8 mouse cellular contexts compared by ENCODE assay signal in the genomic region with DNA sequence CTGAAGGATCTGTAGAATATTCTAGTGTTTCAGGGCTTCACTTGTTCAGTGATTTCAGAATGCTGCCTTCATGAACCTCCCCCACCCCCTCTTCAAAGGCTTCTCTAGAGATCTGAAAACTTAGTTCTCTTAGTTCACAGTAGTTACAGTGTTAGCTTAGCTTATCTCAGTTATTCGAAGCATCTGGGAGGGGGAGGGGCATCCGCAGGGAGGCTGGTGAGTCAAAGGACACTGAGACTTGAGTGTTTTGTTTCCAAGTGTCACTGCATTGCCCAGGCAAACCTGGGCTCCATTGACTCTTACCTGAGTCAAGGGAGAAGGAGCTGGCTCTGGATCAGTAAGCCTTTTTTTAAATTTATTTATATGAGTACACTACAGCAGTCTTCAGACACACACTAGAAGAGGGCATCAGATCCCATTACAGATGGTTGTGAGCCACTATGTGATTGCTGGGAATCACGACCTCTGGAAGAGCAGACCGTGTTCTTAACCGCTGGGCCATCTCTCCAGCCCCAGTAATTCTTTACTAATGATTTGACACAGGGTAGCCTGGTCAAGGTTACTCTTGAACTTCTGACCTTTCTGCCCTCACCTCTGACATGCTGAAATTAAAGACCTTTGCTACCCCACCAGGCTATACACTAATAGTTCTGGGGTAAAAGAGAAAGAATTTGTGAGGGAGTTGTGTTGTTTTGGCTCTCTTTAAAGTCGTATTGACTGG. TPM values are rescaled to one million over a fixed set of nuclear protein-coding genes. Genes with fewer than 3 reads are reported as not detected.
A peak's percentile ranks its signal among the peaks of the same experiment; 100 is the strongest.
DNase-seq lines count a peak whose midpoint lies in the region; ATAC-seq lines count a peak whose summit lies in the region.

No protein-coding gene starts in this region.

- no peaks in the 10 kb centered on the region for H3K27me3 ChIP-seq in limb, embryonic 15.5 days
- H3K27me3 ChIP-seq in limb, embryonic 10.5 days (ENCODE audit: low read depth, poor library complexity, severe bottlenecking), result no peaks in the 10 kb centered on the region
- no peaks in the 10 kb centered on the region for H3K27me3 ChIP-seq in intestine, embryonic 14.5 days (replicated peaks; ENCODE audit: control insufficient read depth, insufficient read depth, low read length)
- H3K27me3 ChIP-seq in hindbrain, embryonic 14.5 days (ENCODE audit: control insufficient read depth, insufficient read depth, low read length), result no peaks in the 10 kb centered on the region

- peaks cover 45% of the 10 kb centered on the region for H3K36me3 ChIP-seq in limb, embryonic 15.5 days
- H3K36me3 ChIP-seq in limb, embryonic 10.5 days, result peaks cover 83% of the 10 kb centered on the region
- peaks cover 38% of the 10 kb centered on the region for H3K36me3 ChIP-seq in intestine, embryonic 14.5 days (ENCODE audit: control insufficient read depth, insufficient read depth, low read length)
- peaks cover 47% of the 10 kb centered on the region for H3K36me3 ChIP-seq in hindbrain, embryonic 14.5 days (replicated peaks; ENCODE audit: control insufficient read depth, insufficient read depth)

- ATAC-seq in limb, embryonic 15.5 days (ENCODE audit: insufficient number of reproducible peaks, low FRiP score, low TSS enrichment, low read depth), result no peak
- ATAC-seq in intestine, embryonic 14.5 days (replicated peaks; ENCODE audit: low FRiP score, low TSS enrichment, low read depth), result peak; percentile 58
- no peak for ATAC-seq in hindbrain, embryonic 14.5 days (ENCODE audit: low FRiP score)

- intact Hi-C loops in left cerebral cortex, postnatal 10 days (cut with DNase I), result no loop called here

- no peak overlapping the region for H3K4me2 ChIP-seq in limb, embryonic 15.5 days
- no peak overlapping the region for H3K4me2 ChIP-seq in intestine, embryonic 14.5 days (ENCODE audit: low read length)
- no peak overlapping the region for H3K4me2 ChIP-seq in hindbrain, embryonic 14.5 days (replicated peaks)

- 36% methylated on average over 6 of the region's 6 CpGs for WGBS in limb, embryonic 15.5 days
- WGBS in limb, embryonic 10.5 days, result 34% methylated on average over 6 of the region's 6 CpGs
- 14% methylated on average over 6 of the region's 6 CpGs for WGBS in intestine, embryonic 14.5 days
- WGBS in hindbrain, embryonic 14.5 days, result 69% methylated on average over 6 of the region's 6 CpGs

- H3K27ac ChIP-seq in limb, embryonic 15.5 days, result 0 out of 2 replicates have a peak overlapping the region, but pooled peaks have one; percentile 86
- no peak overlapping the region for H3K27ac ChIP-seq in limb, embryonic 10.5 days
- H3K27ac ChIP-seq in brown adipose tissue, adult 24 weeks (replicated peaks; ENCODE audit: low read depth, low read length), result peak overlapping the region; percentile 61
- H3K27ac ChIP-seq in intestine, embryonic 14.5 days (ENCODE audit: low read depth), result 0 out of 2 replicates have a peak overlapping the region, but pooled peaks have one; percentile 80
- no peak overlapping the region for H3K27ac ChIP-seq in hindbrain, embryonic 14.5 days

- DNase-seq in limb, embryonic 10.5 days (ENCODE audit: low spot score), result no peak
- DNase-seq in intestine, embryonic 14.5 days (ENCODE audit: low spot score), result no peak
- peak; percentile 95 for DNase-seq in lung, postnatal 36 days
- no peak for DNase-seq in right cerebral cortex, postnatal 36 days (ENCODE audit: low spot score in 2 of 2)
- DNase-seq in hindbrain, embryonic 14.5 days (ENCODE audit: low spot score), result no peak
- DNase-seq in left cerebral cortex, postnatal 10 days (ENCODE audit: extremely low spot score in 1 of 2, low spot score in 2 of 2), result no peak

- no peaks in the 10 kb centered on the region for H3K9me3 ChIP-seq in limb, embryonic 15.5 days
- H3K9me3 ChIP-seq in limb, embryonic 10.5 days (replicated peaks), result no peaks in the 10 kb centered on the region
- no peaks in the 10 kb centered on the region for H3K9me3 ChIP-seq in intestine, embryonic 14.5 days (ENCODE audit: control insufficient read depth, low read length)
- no peaks in the 10 kb centered on the region for H3K9me3 ChIP-seq in hindbrain, embryonic 14.5 days (ENCODE audit: control insufficient read depth, low read length)

- no peak overlapping the region for H3K9ac ChIP-seq in limb, embryonic 15.5 days
- H3K9ac ChIP-seq in intestine, embryonic 14.5 days (ENCODE audit: low read length), result no peak overlapping the region
- H3K9ac ChIP-seq in hindbrain, embryonic 14.5 days, result no peak overlapping the region

- no peak overlapping the region for H3K4me3 ChIP-seq in limb, embryonic 15.5 days
- H3K4me3 ChIP-seq in limb, embryonic 10.5 days, result no peak overlapping the region
- H3K4me3 ChIP-seq in brown adipose tissue, adult 24 weeks (ENCODE audit: insufficient read depth, low read depth, low read length), result no peak overlapping the region
- no peak overlapping the region for H3K4me3 ChIP-seq in intestine, embryonic 14.5 days (ENCODE audit: low read depth, low read length)
- no peak overlapping the region for H3K4me3 ChIP-seq in hindbrain, embryonic 14.5 days (replicated peaks; ENCODE audit: low read length)

- H3K4me1 ChIP-seq in limb, embryonic 15.5 days, result peaks cover 51% of the 10 kb centered on the region
- H3K4me1 ChIP-seq in limb, embryonic 10.5 days, result peaks cover 42% of the 10 kb centered on the region
- H3K4me1 ChIP-seq in brown adipose tissue, adult 24 weeks (ENCODE audit: control insufficient read depth, insufficient read depth, insufficient read length, low read length), result peaks cover 54% of the 10 kb centered on the region
- H3K4me1 ChIP-seq in intestine, embryonic 14.5 days (replicated peaks; ENCODE audit: control insufficient read depth, insufficient read depth, low read length), result peaks cover 53% of the 10 kb centered on the region
- peaks cover 37% of the 10 kb centered on the region for H3K4me1 ChIP-seq in hindbrain, embryonic 14.5 days (replicated peaks; ENCODE audit: control insufficient read depth, insufficient read depth, low read length)

RNA-seq across cellular contexts. Expression of a gene that starts 7.7 kb away (rescaled TPM):
- 35.2 and 46.1 TPM in 2 replicates for polyA plus RNA-seq in limb, embryonic 15.5 days (2015; fragmentation: Nextera tagmentation; extraction: Ambion mirVana)
- polyA plus RNA-seq in limb, embryonic 10.5 days (2016; fragmentation: Nextera tagmentation; extraction: Ambion mirVana), result 49.7 and 52.1 TPM in 2 replicates
- 56.1 and 61.6 TPM in 2 replicates for polyA plus RNA-seq in brown adipose tissue, adult 24 weeks (2012; ENCODE audit: insufficient read depth, insufficient read length, missing spikeins)
- polyA plus RNA-seq in intestine, embryonic 14.5 days (2014; fragmentation: Nextera tagmentation; extraction: Ambion mirVana), result 49.8 and 57.5 TPM in 2 replicates
- 60.3 and 72.3 TPM in 2 replicates for polyA plus RNA-seq in hindbrain, embryonic 14.5 days (2014; fragmentation: Nextera tagmentation; extraction: Ambion mirVana)
- total RNA-seq in left cerebral cortex, postnatal 10 days (2021), result 10 to 100 TPM; 62.2 to 63.0 TPM

RNA-seq across cellular contexts. Expression of a gene that starts 21.4 kb away (rescaled TPM):
- 5.4 and 11.2 TPM in 2 replicates for polyA plus RNA-seq in limb, embryonic 15.5 days (2015; fragmentation: Nextera tagmentation; extraction: Ambion mirVana)
- 0.63 and 0.77 TPM in 2 replicates for polyA plus RNA-seq in limb, embryonic 10.5 days (2016; fragmentation: Nextera tagmentation; extraction: Ambion mirVana)
- 2.5 and 6.6 TPM in 2 replicates for polyA plus RNA-seq in brown adipose tissue, adult 24 weeks (2012; ENCODE audit: insufficient read depth, insufficient read length, missing spikeins)
- 1.2 and 2.6 TPM in 2 replicates for polyA plus RNA-seq in intestine, embryonic 14.5 days (2014; fragmentation: Nextera tagmentation; extraction: Ambion mirVana)
- polyA plus RNA-seq in hindbrain, embryonic 14.5 days (2014; fragmentation: Nextera tagmentation; extraction: Ambion mirVana), result 0.35 and 1.3 TPM in 2 replicates
- total RNA-seq in left cerebral cortex, postnatal 10 days (2021), result 1 to 10 TPM in 1 of 2 experiments, under 1 TPM in 1; 0.73 to 1.3 TPM

RNA-seq across cellular contexts. Expression of a gene that starts 41.5 kb away (rescaled TPM):
- polyA plus RNA-seq in limb, embryonic 15.5 days (2015; fragmentation: Nextera tagmentation; extraction: Ambion mirVana), result 73.4 and 74.7 TPM in 2 replicates
- 74.6 and 88.2 TPM in 2 replicates for polyA plus RNA-seq in limb, embryonic 10.5 days (2016; fragmentation: Nextera tagmentation; extraction: Ambion mirVana)
- 38.4 and 51.4 TPM in 2 replicates for polyA plus RNA-seq in brown adipose tissue, adult 24 weeks (2012; ENCODE audit: insufficient read depth, insufficient read length, missing spikeins)
- 71.8 and 75.6 TPM in 2 replicates for polyA plus RNA-seq in intestine, embryonic 14.5 days (2014; fragmentation: Nextera tagmentation; extraction: Ambion mirVana)
- 95.1 and 102 TPM in 2 replicates for polyA plus RNA-seq in hindbrain, embryonic 14.5 days (2014; fragmentation: Nextera tagmentation; extraction: Ambion mirVana)
- 100 to 1,000 TPM; 231 to 238 TPM for total RNA-seq in left cerebral cortex, postnatal 10 days (2021)

Comparison
In these comparisons a context has a peak if more than half of its experiments do, and no peak if none do; other contexts are left out.
1. H3K27ac ChIP-seq: peak in limb, embryonic 15.5 days (single experiment), brown adipose tissue, adult 24 weeks (single experiment) and intestine, embryonic 14.5 days (single experiment); none in limb, embryonic 10.5 days (single experiment) and hindbrain, embryonic 14.5 days (single experiment).